Mouse (Mus musculus): ENCODE measurements around the gene Zbtb8b.
A peak's percentile ranks its signal among the peaks of the same experiment; 100 is the strongest.

Gene Zbtb8b

DNA sequence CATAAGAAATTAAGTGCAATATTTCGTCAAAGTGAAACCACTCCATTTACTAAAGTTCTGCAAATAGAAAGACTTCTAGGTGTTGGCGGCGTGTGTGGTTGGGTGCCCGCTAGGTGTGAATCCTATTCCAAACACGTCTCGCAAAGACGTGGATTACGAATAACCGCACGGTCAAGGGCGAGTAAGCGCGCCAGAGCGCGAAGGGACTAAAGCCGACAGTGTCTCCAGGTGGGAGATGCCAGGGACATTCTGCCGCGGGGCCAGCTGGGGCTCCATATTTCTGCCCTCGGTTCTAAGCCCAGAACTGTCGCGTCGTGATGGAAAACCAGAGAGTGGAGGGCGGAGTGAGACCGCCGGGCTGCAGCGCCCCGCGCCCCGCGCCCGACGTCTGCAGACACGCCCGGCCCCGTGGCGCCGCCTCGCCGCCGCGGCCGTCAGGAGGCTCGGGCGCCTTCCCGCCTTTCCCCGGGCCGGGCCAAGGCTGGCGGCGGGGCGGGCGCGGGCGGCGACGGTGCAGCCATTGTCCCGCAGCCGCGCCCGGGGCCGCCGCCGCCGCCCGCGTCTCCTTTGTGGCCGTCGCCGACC lies 63.6 kb downstream of the Zbtb8b start:
- peak; percentile 30 for DNase-seq (ENCODE audit: low read depth, low spot score)

- no peak for DNase-seq (ENCODE audit: low read depth, low spot score)
Observed at GRCm38 (mm10) chr4:129375821-129376220, 64.8 kb downstream of the Zbtb8b start.
